Mouse (Mus musculus) layer of hippocampus, adult 18-20 months (tissue): Measurements from ENCODE around the gene Slit3. TPM values are rescaled to one million over a fixed set of nuclear protein-coding genes. Genes with fewer than 3 reads are reported as not detected.

ENCODE experiments used
- DNase-seq, 2 experiments: peaks; one replicate each; pipeline ENCODE4 v3.0.0; 2022; ENCODE audit warnings: low spot score in 2 of 2
- total RNA-seq, 2 experiments: library from RNA; stranded (reverse); gene quantifications; 2 replicates each; pipeline ENCODE4 v1.2.3; 2021

Slit3 gene
- total RNA-seq, 2 experiments from 2014 or later, result 91.5 to 93.5 TPM

GRCm38 (mm10) chr11:35612262-35612896 is 491.4 kb downstream of the Slit3 start:
- no peak for DNase-seq

- DNase-seq, result no peak
Observed at GRCm38 (mm10) chr11:35614530-35614929, 493.5 kb downstream of the Slit3 start.

- DNase-seq, result no peak
Observed at GRCm38 (mm10) chr11:35619421-35619820, 498.4 kb downstream of the Slit3 start.

- no peak for DNase-seq
Observed at GRCm38 (mm10) chr11:35622736-35623135, 501.7 kb downstream of the Slit3 start.

- DNase-seq, result peak in 1 of 2 experiments; percentile 67
Observed at GRCm38 (mm10) chr11:35624515-35625270, 503.7 kb downstream of the Slit3 start.

GRCm38 (mm10) chr11:35625576-35625975 is 504.6 kb downstream of the Slit3 start:
- no peak for DNase-seq

- no peak for DNase-seq
Observed at GRCm38 (mm10) chr11:35626161-35626885, 505.3 kb downstream of the Slit3 start.

- peak in 1 of 2 experiments; percentile 46 for DNase-seq
Observed at GRCm38 (mm10) chr11:35627815-35628214, 506.8 kb downstream of the Slit3 start.

- no peak for DNase-seq
Observed at GRCm38 (mm10) chr11:35632262-35632661, 511.2 kb downstream of the Slit3 start.

GRCm38 (mm10) chr11:35637102-35637501 is 516.1 kb downstream of the Slit3 start:
- no peak for DNase-seq

- DNase-seq, result no peak
Observed at GRCm38 (mm10) chr11:35638862-35639384, 517.9 kb downstream of the Slit3 start.

- DNase-seq, result peak in 1 of 2 experiments; percentile 51
Observed at GRCm38 (mm10) chr11:35639428-35639827, 518.4 kb downstream of the Slit3 start.

- DNase-seq, result no peak
Observed at GRCm38 (mm10) chr11:35651286-35651685, 530.3 kb downstream of the Slit3 start.

- no peak for DNase-seq
Observed at GRCm38 (mm10) chr11:35655836-35656235, 534.8 kb downstream of the Slit3 start.

- no peak for DNase-seq
Observed at GRCm38 (mm10) chr11:35657582-35657981, 536.6 kb downstream of the Slit3 start.

GRCm38 (mm10) chr11:35660967-35661366 is 539.9 kb downstream of the Slit3 start:
- no peak for DNase-seq

GRCm38 (mm10) chr11:35662945-35663344 is 541.9 kb downstream of the Slit3 start:
- DNase-seq, result no peak

GRCm38 (mm10) chr11:35663661-35664060 is 542.6 kb downstream of the Slit3 start:
- DNase-seq, result no peak

GRCm38 (mm10) chr11:35664991-35665390 is 544.0 kb downstream of the Slit3 start:
- peak in 1 of 2 experiments; percentile 64 for DNase-seq

GRCm38 (mm10) chr11:35667428-35667827 is 546.4 kb downstream of the Slit3 start:
- no peak for DNase-seq

- DNase-seq, result peak in 1 of 2 experiments; percentile 74
Observed at GRCm38 (mm10) chr11:35668138-35668537, 547.1 kb downstream of the Slit3 start.

GRCm38 (mm10) chr11:35668750-35669149 is 547.7 kb downstream of the Slit3 start:
- peak in 1 of 2 experiments; percentile 82 for DNase-seq
